Mouse (Mus musculus): ENCODE results near the gene Agpat2. TPM values are rescaled to one million over a fixed set of nuclear protein-coding genes. Genes with fewer than 3 reads are reported as not detected.

The Agpat2 gene
- polyA plus RNA-seq, 1 experiment, result 3.6 TPM

GRCm38 (mm10) chr2:26579714-26580113 lies 24.5 kb downstream of the Agpat2 start, which contains the start of gene Egfl7:
Egfl7 (plus strand) TSS chr2:26580014.
- no peak for DNase-seq (ENCODE audit: extremely low spot score in 1 of 2, low spot score in 1 of 2)

DNA sequence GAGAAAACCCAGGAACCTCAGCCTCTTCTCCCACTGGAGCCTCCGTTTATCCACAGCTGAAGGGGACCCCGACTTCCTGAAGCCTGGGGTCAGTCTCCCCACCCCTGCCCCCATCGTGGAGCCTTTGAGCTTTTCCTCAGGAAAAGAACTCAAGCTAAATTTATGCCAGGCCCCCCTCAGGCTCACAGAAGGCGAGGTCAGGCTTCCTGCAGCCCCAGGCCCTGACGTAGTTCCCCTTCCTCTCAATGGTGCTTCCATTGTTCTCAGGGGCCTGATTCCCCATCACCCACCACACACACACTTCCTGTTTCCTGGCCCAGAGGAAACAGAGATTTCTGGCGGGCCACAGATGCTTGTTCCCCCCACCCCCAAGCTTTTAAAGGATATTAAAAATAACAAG lies 25.8 kb downstream of the Agpat2 start:
- DNase-seq (ENCODE audit: extremely low spot score in 1 of 2, low spot score in 1 of 2), result no peak

DNA sequence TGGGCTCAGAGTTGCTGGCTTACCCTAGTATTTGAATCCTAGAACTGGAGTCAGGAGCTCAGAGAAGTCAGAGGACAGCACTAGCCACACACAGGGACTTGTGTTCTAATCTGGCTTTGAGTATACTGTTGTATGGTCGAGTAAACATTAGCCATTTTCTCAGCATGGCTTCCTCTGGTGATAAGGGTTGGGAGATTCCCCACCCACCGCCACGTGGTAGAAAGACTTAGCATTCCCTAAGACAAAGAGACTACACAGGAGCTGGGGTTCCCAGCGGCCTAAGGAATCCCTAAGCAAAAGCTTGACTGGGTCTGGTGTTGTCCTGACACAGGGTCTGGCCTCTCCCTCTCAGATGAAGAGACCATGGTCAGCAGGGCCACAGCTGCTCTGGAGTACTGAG lies 27.8 kb downstream of the Agpat2 start:
- DNase-seq (ENCODE audit: extremely low spot score in 1 of 2, low spot score in 1 of 2), result no peak

DNA sequence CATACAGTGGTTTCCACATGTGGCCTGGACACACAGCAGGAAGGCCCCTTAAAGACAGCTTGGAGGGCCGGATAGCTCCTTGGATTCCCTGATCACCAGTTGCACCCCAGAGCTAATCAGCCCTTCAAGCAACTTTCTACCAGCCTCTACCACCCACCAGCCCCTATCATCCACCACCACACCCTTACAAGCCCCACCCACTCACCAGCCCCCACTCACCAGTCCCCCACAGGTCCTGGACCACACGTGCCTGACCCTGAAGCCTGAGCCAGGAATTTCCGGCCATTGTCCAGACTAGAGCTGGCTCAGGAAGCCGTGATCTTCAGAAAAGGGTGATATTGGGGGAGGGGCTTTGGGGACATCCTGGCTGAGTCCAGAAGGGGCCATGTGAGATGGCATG lies 28.4 kb downstream of the Agpat2 start:
- no peak for DNase-seq (ENCODE audit: extremely low spot score in 1 of 2, low spot score in 1 of 2)

DNA sequence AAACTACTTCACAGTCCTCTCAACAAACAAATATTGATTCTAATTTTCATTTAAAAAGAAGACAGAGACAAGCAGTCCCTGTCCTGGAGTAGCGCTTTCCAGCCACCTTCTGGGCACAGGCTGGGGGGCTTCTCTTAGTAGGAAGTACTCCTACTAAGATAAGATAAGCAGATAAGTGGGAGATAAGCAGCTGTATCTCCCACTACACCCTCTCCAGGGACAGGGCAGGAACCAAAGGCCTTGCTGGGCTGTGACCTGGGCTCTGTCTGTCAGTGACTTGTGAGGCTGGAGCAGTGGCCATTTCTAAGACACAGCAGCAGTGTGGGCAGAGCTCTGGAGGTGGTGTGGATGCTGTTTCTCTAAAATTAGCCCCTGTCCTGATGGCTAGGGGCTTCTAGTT lies 28.8 kb downstream of the Agpat2 start:
- DNase-seq (ENCODE audit: extremely low spot score in 1 of 2, low spot score in 1 of 2), result no peak

DNA sequence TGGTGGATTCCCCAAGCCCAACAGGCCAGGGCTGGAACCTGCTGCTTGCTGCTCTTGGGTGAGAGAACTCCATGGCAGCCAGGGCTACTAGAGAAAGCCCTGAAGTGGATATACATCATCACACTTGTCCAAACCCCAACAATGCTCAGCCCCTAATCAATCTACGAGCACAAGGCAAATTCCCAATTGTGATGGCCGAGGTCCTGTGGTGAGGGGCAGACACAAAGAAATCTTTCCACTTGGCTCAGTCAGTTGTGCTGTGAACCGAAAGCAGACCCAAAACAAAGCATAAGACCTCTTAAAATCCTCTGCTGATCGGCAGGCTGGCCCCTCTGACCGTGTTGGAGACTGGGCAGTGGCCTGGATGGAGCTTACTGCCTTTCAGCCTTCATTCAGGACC lies 29.4 kb downstream of the Agpat2 start:
- no peak for DNase-seq (ENCODE audit: extremely low spot score in 1 of 2, low spot score in 1 of 2)

- DNase-seq (ENCODE audit: extremely low spot score in 1 of 2, low spot score in 1 of 2), result no peak
Observed at GRCm38 (mm10) chr2:26573807-26574206, 30.4 kb downstream of the Agpat2 start.

GRCm38 (mm10) chr2:26573396-26573795 lies 30.8 kb downstream of the Agpat2 start:
- DNase-seq (ENCODE audit: extremely low spot score in 1 of 2, low spot score in 1 of 2), result peak in 1 of 2 experiments; percentile 29

DNA sequence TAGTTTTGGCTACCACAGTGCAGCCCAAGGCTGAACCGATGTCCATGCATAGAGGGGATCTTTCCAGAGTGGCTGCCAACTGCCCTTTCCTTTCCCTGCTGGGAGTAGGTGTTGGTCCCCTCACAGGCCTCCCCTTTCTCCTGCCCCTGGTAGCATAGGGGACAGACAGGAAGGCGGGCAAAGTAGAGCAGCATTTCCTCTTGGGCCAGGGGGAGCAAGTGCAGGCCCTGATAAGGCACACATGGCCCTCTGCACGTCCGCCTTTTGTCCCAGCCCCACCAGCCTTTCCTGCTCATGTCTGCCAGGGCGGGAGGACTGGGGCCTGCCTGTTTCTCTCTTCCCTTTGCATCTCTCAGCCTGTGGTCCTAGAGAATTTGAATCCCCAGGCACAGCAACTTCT lies 32.4 kb downstream of the Agpat2 start:
- DNase-seq (ENCODE audit: extremely low spot score in 1 of 2, low spot score in 1 of 2), result no peak

- no peak for DNase-seq (ENCODE audit: extremely low spot score in 1 of 2, low spot score in 1 of 2)
Observed at GRCm38 (mm10) chr2:26571400-26571799, 32.8 kb downstream of the Agpat2 start.

GRCm38 (mm10) chr2:26570034-26570433 lies 34.2 kb downstream of the Agpat2 start:
- peak in 1 of 2 experiments; percentile 72 for DNase-seq (ENCODE audit: extremely low spot score in 1 of 2, low spot score in 1 of 2)

DNA sequence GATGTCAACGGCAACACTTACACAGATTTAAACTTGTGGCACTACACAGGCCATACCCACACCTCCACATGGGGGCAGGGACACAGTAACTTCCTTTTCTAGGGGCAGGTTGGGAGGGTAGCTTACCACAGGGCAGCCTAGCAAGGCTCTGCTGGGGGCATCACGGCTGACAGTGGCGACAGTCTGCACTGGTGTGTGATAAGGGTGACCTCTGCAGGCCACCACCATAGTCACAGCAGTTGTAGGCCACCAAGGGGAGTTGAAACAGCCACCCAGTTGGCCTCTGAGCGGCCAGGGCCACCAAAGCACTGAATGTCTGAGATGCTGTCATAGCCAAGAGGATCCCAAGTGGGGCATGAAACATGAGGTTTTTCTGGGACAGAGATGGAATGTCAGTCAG lies 38.0 kb downstream of the Agpat2 start:
- DNase-seq (ENCODE audit: extremely low spot score in 1 of 2, low spot score in 1 of 2), result peak in 1 of 2 experiments; percentile 57

DNA sequence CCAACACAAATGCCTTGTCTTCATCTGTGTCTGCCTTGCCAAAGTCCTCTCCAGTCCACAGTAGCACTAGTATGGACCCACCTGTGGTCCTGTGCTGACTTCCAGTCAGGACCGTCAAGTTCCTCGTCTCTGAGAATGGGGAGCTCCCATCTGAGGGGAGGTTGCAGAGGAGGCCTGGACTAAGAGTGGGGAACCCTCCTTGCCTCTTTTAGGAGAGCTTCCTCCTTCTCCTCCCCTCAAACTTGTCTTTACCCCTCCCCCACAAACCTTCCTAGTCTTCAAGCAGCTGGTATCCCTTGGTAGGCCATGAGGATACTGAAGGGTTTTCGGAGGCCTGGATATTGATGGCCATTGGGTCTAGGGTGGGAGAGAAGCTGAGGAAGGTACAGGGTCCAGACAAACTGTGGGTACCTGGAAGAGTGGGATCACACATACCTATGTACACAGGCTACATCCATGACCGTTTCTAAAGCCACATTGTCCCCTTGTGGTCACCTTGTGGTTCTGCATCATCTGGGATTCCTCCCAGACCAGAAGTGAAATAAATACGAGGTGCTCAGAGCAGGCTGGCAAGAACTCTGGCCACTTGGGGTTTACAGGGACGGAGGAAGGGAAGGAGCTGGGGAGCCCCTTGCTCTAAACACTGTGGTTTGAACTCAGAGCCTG lies 42.7 kb downstream of the Agpat2 start:
- peak in 1 of 2 experiments; percentile 55 for DNase-seq (ENCODE audit: extremely low spot score in 1 of 2, low spot score in 1 of 2)

GRCm38 (mm10) chr2:26560506-26560905 lies 43.7 kb downstream of the Agpat2 start:
- DNase-seq (ENCODE audit: extremely low spot score in 1 of 2, low spot score in 1 of 2), result no peak

GRCm38 (mm10) chr2:26556535-26556993 lies 47.7 kb downstream of the Agpat2 start:
- no peak for DNase-seq (ENCODE audit: extremely low spot score in 1 of 2, low spot score in 1 of 2)

GRCm38 (mm10) chr2:26555076-26555475 lies 49.1 kb downstream of the Agpat2 start:
- DNase-seq (ENCODE audit: extremely low spot score in 1 of 2, low spot score in 1 of 2), result peak in 1 of 2 experiments; percentile 68

DNA sequence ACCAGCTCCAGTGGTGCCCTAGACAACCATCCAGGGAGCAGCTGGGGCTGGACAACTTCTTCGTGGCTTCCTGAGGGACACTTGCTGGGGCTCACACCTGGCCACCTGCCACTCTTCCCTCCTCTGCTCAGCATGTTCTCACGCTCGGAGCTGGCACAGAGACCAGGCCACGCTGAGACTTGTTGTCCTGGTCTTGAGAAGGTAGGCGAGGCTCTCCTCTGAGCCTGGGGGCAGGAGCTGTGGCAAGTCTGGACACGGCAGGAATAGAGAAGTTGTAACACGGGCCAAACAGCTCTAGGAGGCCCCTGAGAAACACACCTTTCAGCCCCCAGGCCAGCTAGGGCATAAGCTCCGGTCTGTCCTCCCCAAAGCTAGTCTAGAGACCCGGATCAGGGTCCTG lies 50.3 kb downstream of the Agpat2 start:
- no peak for DNase-seq (ENCODE audit: extremely low spot score in 1 of 2, low spot score in 1 of 2)

- no peak for DNase-seq (ENCODE audit: extremely low spot score in 1 of 2, low spot score in 1 of 2)
Observed at GRCm38 (mm10) chr2:26552066-26552465, 52.2 kb downstream of the Agpat2 start.

DNA sequence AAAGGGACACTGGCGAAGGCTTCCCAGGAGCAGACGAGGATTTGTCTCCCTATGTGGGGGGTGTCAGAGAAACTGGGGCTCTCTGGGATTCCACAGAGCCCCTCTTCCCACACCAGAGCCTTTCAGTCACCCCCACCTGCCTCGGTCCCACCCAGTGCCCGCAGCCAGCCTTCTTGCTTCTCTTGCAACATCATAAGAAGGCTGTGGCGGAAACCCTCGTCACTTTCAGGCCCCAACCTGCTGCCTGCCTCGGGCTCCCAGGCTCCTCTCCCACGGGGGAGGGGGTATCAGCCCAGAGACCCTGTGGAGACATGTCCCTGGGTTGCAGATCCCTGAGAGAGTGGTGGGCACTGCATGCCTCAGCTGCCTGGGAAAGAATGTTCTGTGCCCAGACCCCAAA lies 52.8 kb downstream of the Agpat2 start:
- no peak for DNase-seq (ENCODE audit: extremely low spot score in 1 of 2, low spot score in 1 of 2)

DNA sequence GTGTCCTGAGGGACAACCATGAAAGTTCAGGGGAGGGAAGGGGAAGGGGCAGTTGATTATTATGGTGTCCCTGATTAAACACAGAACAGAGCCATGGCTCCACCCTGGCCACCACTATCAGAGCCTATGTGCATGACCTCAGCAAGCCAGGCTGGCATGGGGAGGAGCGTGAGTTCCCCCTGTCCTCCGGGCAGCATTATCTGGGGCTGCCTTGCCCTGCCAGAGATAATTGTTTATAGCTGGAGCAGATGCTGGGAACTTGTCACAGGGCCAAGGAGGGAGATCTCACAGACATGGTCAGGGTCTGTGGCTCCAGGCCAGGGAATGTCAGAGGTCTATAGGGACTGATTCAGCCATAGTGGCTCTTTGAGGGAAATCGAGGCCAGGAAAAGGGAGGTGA lies 53.4 kb downstream of the Agpat2 start:
- DNase-seq (ENCODE audit: extremely low spot score in 1 of 2, low spot score in 1 of 2), result no peak

DNA sequence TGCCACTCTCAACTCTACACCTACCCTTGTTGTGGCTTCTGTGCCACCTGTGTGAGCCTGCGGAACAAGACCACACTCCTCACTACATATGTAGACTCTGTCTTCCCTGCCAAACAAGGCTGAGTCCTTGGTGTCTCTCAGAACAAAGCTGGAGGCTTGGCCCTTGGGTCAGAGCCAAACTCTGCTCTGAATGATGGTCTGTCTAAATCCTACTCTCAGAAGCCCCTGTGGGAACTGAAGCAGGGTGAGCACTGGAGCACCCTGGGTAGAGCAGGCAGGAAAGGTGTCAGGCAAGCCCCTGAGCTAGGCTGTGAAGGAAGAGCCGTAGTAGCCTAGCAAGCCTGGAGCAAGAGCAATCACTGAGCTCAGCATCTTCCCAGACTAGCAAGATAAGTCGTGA lies 54.0 kb downstream of the Agpat2 start:
- no peak for DNase-seq (ENCODE audit: extremely low spot score in 1 of 2, low spot score in 1 of 2)

GRCm38 (mm10) chr2:26549801-26550200 lies 54.4 kb downstream of the Agpat2 start:
- DNase-seq (ENCODE audit: extremely low spot score in 1 of 2, low spot score in 1 of 2), result no peak

GRCm38 (mm10) chr2:26547481-26547880 lies 56.7 kb downstream of the Agpat2 start:
- peak in 1 of 2 experiments; percentile 39 for DNase-seq (ENCODE audit: extremely low spot score in 1 of 2, low spot score in 1 of 2)
